Mouse (Mus musculus) midbrain, postnatal 0 days (tissue): ENCODE data around the gene Gnmt. TPM values are rescaled to one million over a fixed set of nuclear protein-coding genes. Genes with fewer than 3 reads are reported as not detected.
A peak's percentile ranks its signal among the peaks of the same experiment; 100 is the strongest.
"Not testable (repeated sequence)": the region's sequence is repeated elsewhere in the genome, so short reads cannot be mapped to it uniquely, and the experiment has no call there.

Experiments
- ATAC-seq: fragments of 200-750 bp; cut with Nextera tagmentation; 2 replicates; pipeline ENCODE4 v1.8.0; 2017; ENCODE audit warnings: moderate number of reproducible peaks, mild to moderate bottlenecking, moderate TSS enrichment, moderate library complexity; ENCODE audit not compliant: low FRiP score
- DNase-seq: peaks from one replicate; pipeline ENCODE4 v3.0.0-alpha.2; 2015; ENCODE audit warnings: low spot score
- H3K27ac ChIP-seq: fragments of 300-500 bp; sonication (generic); 2 replicates; pipeline ENCODE4 v1.5.1; 2014; ENCODE audit warnings: low read depth, mild to moderate bottlenecking, low read length, mixed read lengths
- H3K27me3 ChIP-seq: fragments of 300-500 bp; sonication (generic); 2 replicates; pipeline ENCODE4 v1.6.1; 2014; ENCODE audit warnings: low read length, control low read depth, mixed read lengths; ENCODE audit not compliant: insufficient read depth
- H3K36me3 ChIP-seq: fragments of 300-500 bp; sonication (generic); 2 replicates; pipeline ENCODE4 v1.6.1; 2014; ENCODE audit warnings: low read length, control low read depth, mixed read lengths; ENCODE audit not compliant: insufficient read depth
- H3K4me1 ChIP-seq: fragments of 300-500 bp; sonication (generic); 2 replicates; pipeline ENCODE4 v1.6.1; 2014; ENCODE audit warnings: mild to moderate bottlenecking, control low read depth, antibody characterized with exemption, low read length, mixed read lengths; ENCODE audit not compliant: insufficient read depth
- H3K4me2 ChIP-seq: fragments of 300-500 bp; sonication (generic); 2 replicates; pipeline ENCODE4 v1.6.1; 2014; ENCODE audit warnings: low read depth, mild to moderate bottlenecking, low read length, mixed read lengths; ENCODE audit not compliant: poor library complexity, severe bottlenecking
- H3K4me3 ChIP-seq: fragments of 300-500 bp; sonication (generic); 2 replicates; pipeline ENCODE4 v1.5.1; 2014; ENCODE audit warnings: low read depth, mild to moderate bottlenecking, low read length, moderate library complexity
- H3K9ac ChIP-seq: fragments of 300-500 bp; sonication (generic); replicated peaks from 2 replicates; pipeline ENCODE4 v1.6.1; 2014; ENCODE audit warnings: mild to moderate bottlenecking, low read length, moderate library complexity, mixed read lengths; ENCODE audit not compliant: poor library complexity, severe bottlenecking
- H3K9me3 ChIP-seq: fragments of 300-500 bp; sonication (generic); 2 replicates; pipeline ENCODE4 v1.6.1; 2016; ENCODE audit warnings: low read length, control low read depth
- CTCF ChIP-seq: IDR thresholded peaks from 2 replicates; pipeline ENCODE4 v1.5.1; 2016; ENCODE audit warnings: antibody characterized with exemption, mild to moderate bottlenecking
- WGBS: fragments of 180-500 bp; shearing (Covaris S2); extraction: QIAGEN DNeasy Blood & Tissue Kit; methylation state at CpG from one replicate; pipeline ENCODE4 v1.1.7; 2014; 5-methylcytosine and 5-hydroxymethylcytosine counted together
- polyA plus RNA-seq: library from polyadenylated mRNA; unstranded; fragments of >200 nt; fragmentation: Nextera tagmentation; extraction: Ambion mirVana; gene quantifications from 2 replicates; pipeline ENCODE4 v1.2.1, GENCODE M21; 2015
- total RNA-seq: library from RNA; depleted of rRNA; stranded (reverse); fragments of >200 nt; gene quantifications from 2 replicates; pipeline ENCODE4 v1.2.3, GENCODE M21; 2014

Gnmt gene
- total and polyA plus RNA-seq, 2 experiments from 2014 or later: 0.27 to 0.88 TPM

DNA sequence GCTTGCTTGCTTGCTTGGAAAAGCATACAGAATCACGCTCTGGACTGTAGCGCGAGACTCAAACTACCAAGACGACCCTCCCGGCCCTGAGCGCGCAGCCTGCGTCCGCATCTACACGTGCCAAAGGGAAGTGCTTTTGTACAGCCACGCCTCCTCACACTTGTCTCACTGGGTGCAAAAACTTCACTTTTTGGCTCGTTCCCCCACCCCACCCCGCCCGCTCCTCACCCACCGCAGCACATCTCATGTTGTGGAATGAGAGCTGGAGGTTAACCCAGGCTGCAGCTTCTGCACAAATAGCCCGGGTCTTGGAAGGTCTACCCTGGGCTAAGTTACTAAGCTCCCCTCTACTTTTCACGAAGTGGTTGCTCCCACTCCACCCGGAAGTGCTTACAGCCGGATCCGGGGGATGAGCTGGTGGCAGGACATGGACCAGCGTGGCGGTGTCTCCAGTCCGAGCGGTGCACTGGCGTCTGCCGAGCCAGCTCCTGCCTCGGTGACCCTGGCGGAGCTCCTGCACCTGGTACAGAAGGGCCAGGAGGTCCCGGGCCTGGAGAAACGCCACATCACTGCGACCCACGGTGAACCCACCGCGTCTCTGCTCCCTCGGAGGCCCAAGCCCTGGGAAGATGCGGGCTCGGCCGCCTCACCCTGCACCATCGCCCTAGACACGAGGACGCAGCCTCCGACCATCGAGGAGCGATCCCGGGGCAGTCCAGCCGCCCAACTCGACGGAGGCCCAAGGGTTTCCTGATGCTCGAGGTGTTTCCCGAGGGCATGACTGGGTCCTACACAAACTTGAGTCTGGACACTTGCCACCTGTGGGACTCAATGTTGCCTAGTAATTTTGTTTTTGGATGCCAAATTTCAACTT lies 43.7 kb upstream of the Gnmt start, which contains the start of gene 2310039H08Rik:
Gene 2310039H08Rik (plus strand): TSS at position 232 of the 874 bp plus-strand sequence.
- under 1% methylated on average over 50 of the region's 50 CpGs for WGBS
- Histone ChIP-seq H3K9ac (peak within 1 kb of the TSS; percentile 76), H3K27ac (peak within 1 kb of the TSS; percentile 80), H3K36me3 (peaks cover 17% of the 10 kb centered on the region), H3K9me3 (no peaks in the 10 kb centered on the region), H3K27me3 (no peaks in the 10 kb centered on the region), H3K4me1 (no peaks in the 10 kb centered on the region), H3K4me2 (peak within 1 kb of the TSS; percentile 93), H3K4me3 (peak within 1 kb of the TSS; percentile 80)
- peak; percentile 92 for ATAC-seq
- peak; percentile 92 for DNase-seq
- no peak for TF ChIP-seq CTCF

DNA sequence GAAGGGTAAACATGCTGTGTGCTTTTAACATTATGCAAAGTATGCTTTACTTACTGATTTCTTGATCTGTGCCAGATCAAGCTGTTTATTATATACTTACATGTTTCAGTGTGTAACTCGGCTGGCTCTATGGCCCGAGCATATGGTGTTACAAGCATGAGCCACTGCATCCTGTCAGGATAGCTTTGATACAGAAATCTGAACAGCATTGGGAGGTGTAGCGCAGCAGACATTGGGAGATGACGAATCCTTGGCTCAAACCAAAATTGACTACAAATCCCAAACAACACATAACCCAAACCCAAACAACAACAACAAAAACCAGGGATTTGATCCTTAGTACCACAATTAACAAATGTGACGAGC lies 43.1 kb upstream of the Gnmt start:
- WGBS: 8% methylated on average over 5 of the region's 5 CpGs
- ATAC-seq (peak; percentile 66), DNase-seq (no peak)
- H3K27me3 ChIP-seq: no peaks in the 10 kb centered on the region
- H3K4me1 ChIP-seq: no peaks in the 10 kb centered on the region
- H3K4me2 ChIP-seq: peak overlapping the region; percentile 93
- TF ChIP-seq CTCF: no peak
- H3K4me3 ChIP-seq: peak overlapping the region; percentile 80
- peak overlapping the region; percentile 76 for H3K9ac ChIP-seq
- H3K9me3 ChIP-seq: no peaks in the 10 kb centered on the region
- H3K27ac ChIP-seq: peak overlapping the region; percentile 80
- H3K36me3 ChIP-seq: peaks cover 12% of the 10 kb centered on the region

DNA sequence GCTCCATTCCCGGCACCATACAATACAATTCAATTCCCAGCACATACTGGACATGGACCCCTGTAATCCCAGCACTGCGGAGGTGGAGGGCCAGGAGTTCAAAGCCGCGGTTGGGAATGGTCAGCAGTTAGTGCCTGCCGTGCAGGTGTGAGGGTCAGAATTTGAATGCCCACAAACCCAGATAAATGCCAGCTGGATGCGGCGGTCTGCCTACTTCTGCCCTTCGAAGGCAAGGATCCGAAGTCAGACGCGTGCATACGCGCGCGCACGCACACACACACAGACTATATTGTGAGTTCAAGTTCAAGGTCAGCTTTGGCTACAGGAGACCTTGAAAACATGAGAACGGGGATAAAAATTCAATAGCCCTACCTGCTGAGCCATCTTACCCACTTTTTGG lies 42.6 kb upstream of the Gnmt start:
- Histone ChIP-seq H3K9me3 (no peaks in the 10 kb centered on the region), H3K9ac (peak overlapping the region; percentile 76), H3K27ac (0 out of 2 replicates have a peak overlapping the region, but pooled peaks have one; percentile 80), H3K4me3 (peak overlapping the region; percentile 80), H3K4me1 (no peaks in the 10 kb centered on the region), H3K27me3 (no peaks in the 10 kb centered on the region), H3K4me2 (peak overlapping the region; percentile 93), H3K36me3 (peaks cover 12% of the 10 kb centered on the region)
- DNase-seq: no peak
- 64% methylated on average over 17 of the region's 17 CpGs for WGBS
- ATAC-seq: no peak
- TF ChIP-seq CTCF: no peak

DNA sequence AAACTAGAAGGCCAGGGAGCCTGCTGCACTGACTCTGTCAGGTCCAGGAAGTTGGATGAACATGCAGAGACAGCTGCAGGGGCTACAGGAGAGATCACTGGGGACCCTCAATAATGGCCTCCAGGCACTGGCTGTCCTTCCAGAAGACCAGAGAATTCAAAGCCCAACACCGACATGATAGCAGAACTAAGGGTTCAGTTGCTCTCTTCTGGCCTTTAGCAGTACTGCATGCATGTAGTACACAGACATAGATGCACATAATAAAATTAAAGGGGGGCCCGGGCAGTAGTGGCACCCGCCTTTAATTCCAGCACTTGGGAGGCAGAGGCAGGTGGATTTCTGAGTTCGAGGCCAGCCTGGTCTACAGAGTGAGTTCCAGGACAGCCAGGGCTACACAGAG lies 42.1 kb upstream of the Gnmt start:
- ATAC-seq: no peak
- WGBS: 86% methylated on average over 4 of the region's 4 CpGs

DNA sequence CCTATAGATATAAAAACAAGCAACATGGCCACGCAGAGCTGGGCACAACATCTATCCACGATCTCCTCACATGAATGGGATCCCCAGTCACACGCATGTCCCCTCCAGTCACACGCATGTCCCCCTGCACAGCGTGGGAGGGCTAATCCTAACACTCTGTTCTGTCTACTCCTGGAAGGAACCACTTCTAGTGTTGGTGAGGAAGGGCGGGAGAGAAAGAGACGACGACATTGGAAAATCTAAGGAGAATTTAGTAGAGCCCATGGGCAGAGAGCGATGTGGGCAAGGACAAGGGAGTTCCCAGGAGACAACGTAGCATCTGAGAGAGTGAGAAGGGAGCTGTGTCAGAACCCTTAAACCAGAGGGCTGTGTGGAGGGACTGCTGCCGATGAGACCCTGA lies 41.6 kb upstream of the Gnmt start:
- Histone ChIP-seq H3K27me3 (no peaks in the 10 kb centered on the region), H3K36me3 (0 out of 2 replicates have a peak, but pooled peaks cover 2% of the 10 kb centered on the region), H3K9me3 (no peaks in the 10 kb centered on the region), H3K9ac (no peak overlapping the region), H3K4me2 (no peak overlapping the region), H3K27ac (no peak overlapping the region), H3K4me3 (no peak overlapping the region), H3K4me1 (no peaks in the 10 kb centered on the region)
- ATAC-seq (no peak), DNase-seq (no peak)
- no peak for TF ChIP-seq CTCF
- 92% methylated on average over 11 of the region's 11 CpGs for WGBS

More for the DNA sequence above, 42.1 kb upstream of the Gnmt start:
- Histone ChIP-seq H3K27me3 (no peaks in the 10 kb centered on the region), H3K4me2 (no peak overlapping the region), H3K36me3 (peaks cover 6% of the 10 kb centered on the region), H3K4me1 (no peaks in the 10 kb centered on the region), H3K27ac (no peak overlapping the region), H3K9me3 (no peaks in the 10 kb centered on the region), H3K4me3 (no peak overlapping the region), H3K9ac (no peak overlapping the region)
- no peak for DNase-seq
- TF ChIP-seq CTCF: peak; percentile 41

DNA sequence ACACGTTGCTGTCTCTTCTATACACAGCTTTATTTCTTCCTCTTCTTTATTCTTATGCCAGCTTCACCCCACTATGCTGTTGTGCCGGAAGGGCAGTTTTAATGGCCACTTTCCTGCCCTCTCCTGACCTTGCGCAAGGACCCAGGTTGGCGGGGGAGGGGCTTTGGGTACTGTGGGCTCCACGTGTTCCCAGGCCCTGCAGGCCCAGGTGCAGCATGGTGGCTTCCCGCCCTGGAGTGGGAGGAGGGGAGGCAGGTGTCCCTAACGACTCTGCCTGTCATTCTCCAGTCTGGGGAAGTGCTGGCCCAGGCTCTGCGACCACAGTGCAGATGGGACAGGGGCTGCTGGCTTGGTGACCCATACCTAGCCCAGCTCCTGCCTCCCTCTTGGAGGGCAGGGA lies 38.9 kb upstream of the Gnmt start:
- Histone ChIP-seq H3K27me3 (no peaks in the 10 kb centered on the region), H3K27ac (no peak overlapping the region), H3K9me3 (no peaks in the 10 kb centered on the region), H3K4me2 (no peak overlapping the region), H3K9ac (no peak overlapping the region), H3K4me3 (no peak overlapping the region), H3K4me1 (no peaks in the 10 kb centered on the region), H3K36me3 (no peaks in the 10 kb centered on the region)
- ATAC-seq (no peak), DNase-seq (no peak)
- TF ChIP-seq CTCF: no peak
- WGBS: 63% methylated on average over 8 of the region's 8 CpGs

DNA sequence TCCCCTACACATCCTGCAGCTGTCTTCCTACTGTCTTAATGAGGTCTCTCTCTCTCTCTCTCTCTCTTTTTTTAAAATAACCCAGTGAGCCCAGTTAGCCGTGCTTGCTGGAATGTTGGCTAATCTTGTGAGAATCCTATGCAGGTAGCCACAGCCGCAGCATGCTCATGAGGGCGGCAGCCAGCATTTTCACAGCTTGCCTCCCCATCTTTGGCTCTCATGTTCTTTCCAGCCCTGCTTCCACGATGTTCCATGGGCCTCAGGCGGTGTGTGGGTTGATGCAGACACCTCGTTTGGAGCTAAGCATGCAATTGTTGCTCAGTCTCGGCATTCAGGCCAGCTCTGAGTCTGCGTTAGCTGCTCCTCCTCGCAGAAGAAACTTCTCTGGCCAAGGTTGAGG lies 35.9 kb upstream of the Gnmt start:
- not testable (repeated sequence) for ATAC-seq, DNase-seq, H3K4me2 ChIP-seq, H3K36me3 ChIP-seq, H3K4me3 ChIP-seq, H3K27ac ChIP-seq, H3K9ac ChIP-seq, H3K4me1 ChIP-seq, H3K9me3 ChIP-seq, H3K27me3 ChIP-seq
- WGBS: 69% methylated on average over 8 of the region's 9 CpGs
